Mouse (Mus musculus) stomach, embryonic 15.5 days (tissue): ENCODE data around the gene 5830411N06Rik. TPM values are rescaled to one million over a fixed set of nuclear protein-coding genes. Genes with fewer than 3 reads are reported as not detected.

ENCODE experiments used
- ATAC-seq: fragments of 200-750 bp; cut with Nextera tagmentation; 2 replicates; pipeline ENCODE4 v1.8.0; 2017; ENCODE audit warnings: low read depth, moderate number of reproducible peaks, moderate TSS enrichment; ENCODE audit not compliant: insufficient read depth, low FRiP score
- H3K27ac ChIP-seq: fragments of 300-500 bp; sonication (generic); 2 replicates; pipeline ENCODE4 v1.5.1; 2015; ENCODE audit warnings: mild to moderate bottlenecking, inconsistent platforms
- H3K27me3 ChIP-seq: fragments of 300-500 bp; sonication (generic); replicated peaks from 2 replicates; pipeline ENCODE4 v1.6.1; 2015; ENCODE audit warnings: inconsistent platforms
- H3K36me3 ChIP-seq: fragments of 300-500 bp; sonication (generic); 2 replicates; pipeline ENCODE4 v1.6.1; 2015; ENCODE audit warnings: inconsistent platforms
- H3K4me1 ChIP-seq: fragments of 300-500 bp; sonication (generic); 2 replicates; pipeline ENCODE4 v1.6.1; 2015; ENCODE audit warnings: inconsistent platforms
- H3K4me2 ChIP-seq: fragments of 300-500 bp; sonication (generic); 2 replicates; pipeline ENCODE4 v1.6.1; 2015; ENCODE audit warnings: mild to moderate bottlenecking, inconsistent platforms
- H3K4me3 ChIP-seq: fragments of 300-500 bp; sonication (generic); replicated peaks from 2 replicates; pipeline ENCODE4 v1.5.1; 2015; ENCODE audit warnings: inconsistent platforms
- H3K9ac ChIP-seq: fragments of 300-500 bp; sonication (generic); 2 replicates; pipeline ENCODE4 v1.6.1; 2015; ENCODE audit warnings: inconsistent platforms
- H3K9me3 ChIP-seq: fragments of 300-500 bp; sonication (generic); 2 replicates; pipeline ENCODE4 v1.6.1; 2016; ENCODE audit warnings: inconsistent platforms
- WGBS: fragments of 180-500 bp; shearing (Covaris S2); methylation state at CpG from one replicate; pipeline ENCODE4 v1.1.7; 2015; 5-methylcytosine and 5-hydroxymethylcytosine counted together
- polyA plus RNA-seq: library from polyadenylated mRNA; unstranded; fragments of >200 nt; fragmentation: Nextera tagmentation; extraction: Ambion mirVana; gene quantifications from 2 replicates; pipeline ENCODE4 v1.2.1, GENCODE M21; 2015

The 5830411N06Rik gene
- polyA plus RNA-seq = not detected in 2 replicates

DNA sequence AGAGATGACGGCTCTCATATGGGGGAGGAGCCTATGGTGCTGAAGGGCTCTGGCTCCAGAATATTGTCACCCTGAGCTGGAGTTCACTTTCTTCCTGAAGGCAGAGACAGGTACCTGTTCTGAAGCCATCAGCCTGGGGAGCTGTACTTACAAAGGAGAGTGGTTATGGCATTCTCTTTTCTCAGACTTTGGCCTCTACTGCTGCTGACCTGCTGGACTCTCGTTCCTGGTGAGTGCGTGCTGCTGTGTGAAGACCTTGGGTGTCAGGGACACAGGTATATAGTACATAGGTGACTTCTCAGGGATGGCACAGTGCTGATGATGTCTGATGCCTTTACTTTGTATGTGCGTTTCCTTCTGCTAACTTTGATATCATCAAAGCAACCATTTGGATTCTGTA lies at the start of gene 5830411N06Rik:
TSS of gene 5830411N06Rik (plus strand) at position 69 of the 400 bp plus-strand sequence.
- ATAC-seq = no peak
- Histone ChIP-seq H3K9me3 (no peaks in the 10 kb centered on the region), H3K4me3 (no peak within 1 kb of the TSS), H3K4me1 (no peaks in the 10 kb centered on the region), H3K27me3 (no peaks in the 10 kb centered on the region), H3K36me3 (no peaks in the 10 kb centered on the region), H3K9ac (no peak within 1 kb of the TSS), H3K4me2 (no peak within 1 kb of the TSS), H3K27ac (no peak within 1 kb of the TSS)
- WGBS = 78% methylated on average over 4 of the region's 4 CpGs

DNA sequence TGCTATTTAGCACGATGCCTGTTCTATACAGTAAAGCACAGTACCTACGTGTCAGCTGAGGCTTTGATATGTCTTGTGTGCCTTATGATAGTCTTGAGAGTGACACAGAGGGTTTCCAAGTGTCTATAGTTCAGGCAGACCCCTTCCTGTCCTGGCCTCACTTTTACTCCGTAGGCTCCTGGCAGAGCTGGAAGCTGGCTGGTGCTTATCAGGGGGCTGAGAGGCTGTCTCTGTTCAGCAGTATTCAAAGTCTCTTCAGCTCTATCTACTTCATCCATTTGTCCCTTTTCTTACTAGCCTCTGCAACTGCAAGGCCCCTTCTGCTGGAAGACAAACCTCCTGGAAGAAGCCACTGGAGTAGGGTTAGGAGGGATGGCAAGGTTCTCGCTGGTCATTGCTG lies 46.0 kb upstream of the 5830411N06Rik start:
- 85% methylated on average over 4 of the region's 4 CpGs for WGBS
- no peaks in the 10 kb centered on the region for H3K27me3 ChIP-seq
- no peak overlapping the region for H3K27ac ChIP-seq
- H3K9ac ChIP-seq = no peak overlapping the region
- H3K4me2 ChIP-seq = no peak overlapping the region
- no peak overlapping the region for H3K4me3 ChIP-seq
- H3K9me3 ChIP-seq = no peaks in the 10 kb centered on the region
- no peak for ATAC-seq
- H3K4me1 ChIP-seq = no peaks in the 10 kb centered on the region
- H3K36me3 ChIP-seq = no peaks in the 10 kb centered on the region

DNA sequence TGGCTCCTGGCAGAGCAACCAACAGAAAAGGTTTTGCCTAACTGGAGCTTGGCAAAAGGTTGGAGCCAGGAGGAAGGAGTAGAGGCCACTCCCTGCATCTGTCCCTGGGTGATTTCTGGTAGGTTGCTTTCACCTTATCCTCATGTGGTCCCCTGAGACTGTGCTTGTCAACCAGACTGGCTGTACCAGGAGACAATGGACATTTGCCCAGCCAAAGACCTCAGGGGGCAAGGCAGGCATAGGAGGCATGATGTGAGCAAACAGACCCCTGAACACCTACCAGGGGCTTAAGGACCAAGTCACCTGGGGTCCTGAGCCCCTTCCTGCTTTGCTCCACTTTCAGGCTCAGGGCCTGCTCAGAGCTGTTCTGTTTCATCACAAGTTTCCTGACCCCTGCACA lies 41.2 kb upstream of the 5830411N06Rik start, which contains the start of gene Olfr524:
TSS of gene Olfr524 (minus strand) at position 101 of the 400 bp plus-strand sequence.
- Histone ChIP-seq H3K4me2 (no peak within 1 kb of the TSS), H3K9me3 (no peaks in the 10 kb centered on the region), H3K9ac (no peak within 1 kb of the TSS), H3K27me3 (no peaks in the 10 kb centered on the region), H3K4me3 (no peak within 1 kb of the TSS), H3K4me1 (no peaks in the 10 kb centered on the region), H3K36me3 (no peaks in the 10 kb centered on the region), H3K27ac (no peak within 1 kb of the TSS)
- ATAC-seq = no peak

DNA sequence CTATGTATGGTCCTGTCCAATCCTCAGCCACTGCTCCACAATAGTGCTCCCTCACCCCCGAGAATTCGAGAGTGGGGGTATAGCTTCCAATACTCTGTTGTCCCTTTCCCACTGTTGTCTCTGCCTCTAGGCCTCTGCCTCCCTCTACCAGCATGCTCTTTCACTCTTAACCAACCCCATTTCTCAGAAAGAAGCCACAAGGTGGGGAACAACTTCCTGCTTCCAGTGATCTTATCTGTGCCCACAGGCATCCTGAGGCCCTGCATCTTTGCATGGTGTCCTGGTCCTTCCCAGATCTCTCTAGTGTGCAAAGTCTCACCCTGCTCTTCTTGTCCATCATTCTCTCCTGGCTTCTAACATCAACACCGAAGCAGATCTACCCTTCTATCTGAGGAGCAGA lies 40.2 kb upstream of the 5830411N06Rik start:
- WGBS = 78% methylated on average over 3 of the region's 3 CpGs
- no peaks in the 10 kb centered on the region for H3K4me1 ChIP-seq

DNA sequence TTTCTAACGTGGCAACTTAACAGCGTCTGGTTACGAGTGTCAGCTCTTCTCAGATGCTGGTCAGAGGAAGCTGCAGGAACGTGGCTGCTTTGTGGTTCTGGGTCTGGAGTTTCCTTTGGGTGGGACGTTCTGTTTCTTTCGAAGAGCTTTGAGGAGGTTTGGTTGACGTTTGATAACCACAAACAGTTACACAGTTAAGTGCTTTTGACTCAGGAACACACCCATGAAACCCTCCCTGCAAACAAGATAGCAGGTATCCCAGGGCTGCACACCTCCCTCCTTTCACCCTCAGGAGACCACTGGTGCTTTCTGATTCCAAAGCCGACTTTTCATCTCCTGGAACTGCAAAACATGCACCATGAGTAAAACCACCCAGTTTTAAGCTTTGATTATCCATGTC lies 38.9 kb upstream of the 5830411N06Rik start:
- H3K27me3 ChIP-seq = no peaks in the 10 kb centered on the region
- WGBS = 63% methylated on average over 8 of the region's 8 CpGs
- 0 out of 2 replicates have a peak, but pooled peaks have one; percentile 31 for ATAC-seq

More for the DNA sequence above, 40.2 kb upstream of the 5830411N06Rik start:
- H3K4me3 ChIP-seq = no peak overlapping the region
- no peaks in the 10 kb centered on the region for H3K27me3 ChIP-seq
- H3K9me3 ChIP-seq = no peaks in the 10 kb centered on the region
- H3K4me2 ChIP-seq = no peak overlapping the region
- no peak overlapping the region for H3K9ac ChIP-seq
- H3K27ac ChIP-seq = no peak overlapping the region
- no peak for ATAC-seq
- no peaks in the 10 kb centered on the region for H3K36me3 ChIP-seq

DNA sequence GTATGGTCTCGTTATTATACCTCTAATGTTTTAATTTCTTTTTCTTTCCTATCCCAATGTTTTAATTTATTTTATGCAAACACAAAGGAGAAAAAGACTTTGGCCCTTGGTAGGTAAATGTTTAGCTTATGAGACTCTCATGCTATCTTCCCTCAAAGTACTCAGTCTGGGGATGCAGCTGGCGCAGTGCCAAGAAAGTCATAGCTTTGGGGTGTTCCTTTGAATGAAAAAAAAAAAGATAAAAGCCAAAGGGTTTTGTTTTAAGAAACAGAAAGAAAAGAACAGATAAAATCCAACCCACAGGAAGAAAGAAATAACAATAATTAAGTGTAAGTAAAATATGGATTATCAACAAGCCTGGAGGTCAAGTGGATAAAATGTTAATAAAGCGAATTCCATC lies 38.4 kb upstream of the 5830411N06Rik start:
- ATAC-seq = no peak
- WGBS = 69% methylated on average over 3 of the region's 3 CpGs
- no peak overlapping the region for H3K27ac ChIP-seq
- no peaks in the 10 kb centered on the region for H3K4me1 ChIP-seq
- no peak overlapping the region for H3K4me2 ChIP-seq
- no peaks in the 10 kb centered on the region for H3K9me3 ChIP-seq
- H3K9ac ChIP-seq = no peak overlapping the region
- H3K27me3 ChIP-seq = no peaks in the 10 kb centered on the region
- H3K36me3 ChIP-seq = no peaks in the 10 kb centered on the region
- no peak overlapping the region for H3K4me3 ChIP-seq

More for the DNA sequence above, 38.9 kb upstream of the 5830411N06Rik start:
- no peak overlapping the region for H3K9ac ChIP-seq
- H3K4me3 ChIP-seq = no peak overlapping the region
- H3K36me3 ChIP-seq = no peaks in the 10 kb centered on the region
- no peak overlapping the region for H3K27ac ChIP-seq
- H3K9me3 ChIP-seq = no peaks in the 10 kb centered on the region
- H3K4me2 ChIP-seq = no peak overlapping the region
- no peaks in the 10 kb centered on the region for H3K4me1 ChIP-seq

DNA sequence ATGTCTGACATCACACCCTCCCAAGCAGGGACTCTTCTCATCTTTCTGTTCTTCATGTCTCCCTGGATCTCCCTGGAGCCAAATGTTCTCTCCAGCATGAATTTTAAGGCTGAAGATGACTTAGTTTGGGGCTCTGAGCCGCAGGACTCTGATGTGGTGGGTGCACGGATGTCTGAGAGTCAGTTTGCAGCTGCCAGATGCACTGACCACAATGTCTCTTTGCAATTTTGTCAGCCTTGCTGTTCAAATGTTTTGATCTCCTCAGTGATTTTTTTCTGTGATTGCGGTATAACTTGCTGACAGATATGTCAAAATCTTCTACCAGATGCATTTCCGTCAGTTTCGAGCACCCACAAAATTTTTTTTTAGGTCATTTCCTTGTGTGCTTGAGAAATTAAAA lies 33.2 kb upstream of the 5830411N06Rik start:
- no peaks in the 10 kb centered on the region for H3K4me1 ChIP-seq
- ATAC-seq = no peak

DNA sequence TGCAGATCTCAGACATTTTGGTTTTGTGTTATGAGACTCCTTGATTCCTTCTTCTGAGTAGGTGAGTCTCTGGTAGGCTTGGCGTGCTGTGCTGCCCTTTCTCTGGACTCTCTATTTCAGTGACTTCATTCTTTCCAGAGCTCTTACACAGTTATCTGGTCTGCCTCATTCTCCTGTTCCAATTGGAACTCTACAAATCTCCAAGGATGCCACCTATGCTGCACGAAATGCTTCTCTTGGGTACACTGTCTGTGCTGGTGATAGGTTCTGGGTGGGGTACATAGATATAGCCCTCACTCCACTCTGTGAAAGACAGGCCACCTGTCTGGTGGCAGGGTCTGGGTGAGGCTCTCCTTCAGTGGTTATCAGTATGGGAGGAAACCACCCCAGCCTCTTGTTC lies 29.1 kb upstream of the 5830411N06Rik start, which contains the start of gene Cd163l1:
TSS of gene Cd163l1 (plus strand) at position 301 of the 400 bp plus-strand sequence.
- no peak for ATAC-seq
- no peaks in the 10 kb centered on the region for H3K36me3 ChIP-seq
- no peaks in the 10 kb centered on the region for H3K4me1 ChIP-seq
- no peaks in the 10 kb centered on the region for H3K9me3 ChIP-seq
- H3K27me3 ChIP-seq = no peaks in the 10 kb centered on the region
- H3K9ac ChIP-seq = no peak within 1 kb of the TSS
- 88% methylated on average over 2 of the region's 2 CpGs for WGBS
- no peak within 1 kb of the TSS for H3K27ac ChIP-seq
- H3K4me3 ChIP-seq = no peak within 1 kb of the TSS
- H3K4me2 ChIP-seq = no peak within 1 kb of the TSS

More for the DNA sequence above, 33.2 kb upstream of the 5830411N06Rik start:
- H3K9ac ChIP-seq = no peak overlapping the region
- H3K36me3 ChIP-seq = no peaks in the 10 kb centered on the region
- H3K4me3 ChIP-seq = no peak overlapping the region
- 77% methylated on average over 5 of the region's 5 CpGs for WGBS
- H3K9me3 ChIP-seq = no peaks in the 10 kb centered on the region
- no peak overlapping the region for H3K4me2 ChIP-seq
- no peaks in the 10 kb centered on the region for H3K27me3 ChIP-seq
- no peak overlapping the region for H3K27ac ChIP-seq

DNA sequence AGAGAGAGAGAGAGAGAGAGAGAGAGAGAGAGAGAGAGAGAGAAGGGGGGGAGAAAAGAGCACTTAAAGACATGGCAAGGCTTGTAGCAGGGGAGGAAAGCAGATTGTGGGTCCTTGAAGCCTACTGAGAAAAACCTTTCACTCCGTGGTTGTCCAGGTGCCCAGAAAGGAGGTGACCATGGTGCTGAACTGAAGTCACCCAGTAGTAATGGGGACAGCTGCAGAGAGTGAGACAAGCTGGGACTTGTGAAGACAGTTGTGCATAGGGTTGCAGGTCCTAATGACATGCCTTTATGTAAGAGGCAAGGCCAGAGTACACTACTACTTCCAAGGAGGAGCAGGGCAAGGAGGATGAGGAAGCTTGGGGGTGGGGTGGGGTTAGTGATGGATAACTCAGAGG lies 27.8 kb upstream of the 5830411N06Rik start:
- no peaks in the 10 kb centered on the region for H3K4me1 ChIP-seq
- 16% methylated on average over 1 of the region's 1 CpGs for WGBS
- H3K4me3 ChIP-seq = no peak overlapping the region
- H3K27ac ChIP-seq = no peak overlapping the region
- no peaks in the 10 kb centered on the region for H3K36me3 ChIP-seq
- H3K27me3 ChIP-seq = no peaks in the 10 kb centered on the region
- ATAC-seq = no peak
- no peak overlapping the region for H3K4me2 ChIP-seq
- H3K9ac ChIP-seq = no peak overlapping the region
- H3K9me3 ChIP-seq = no peaks in the 10 kb centered on the region

DNA sequence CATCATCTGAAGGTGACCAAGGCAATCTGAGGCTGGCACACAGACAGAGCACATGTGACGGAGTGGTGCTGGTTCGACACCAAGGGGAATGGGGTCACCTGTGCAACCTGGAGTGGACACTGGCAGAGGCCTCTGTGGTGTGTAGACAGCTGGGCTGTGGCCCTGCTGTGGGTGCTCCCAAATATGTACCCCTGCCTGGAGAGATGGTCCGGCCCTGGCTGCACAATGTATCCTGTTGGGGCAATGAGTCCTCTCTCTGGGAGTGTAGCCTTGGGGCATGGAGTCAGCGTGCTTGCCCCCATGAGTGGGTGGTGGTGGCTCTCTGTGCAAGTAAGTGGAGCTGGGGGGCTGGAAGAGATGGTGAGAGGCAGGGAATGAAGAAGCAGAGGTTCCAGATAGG lies 26.7 kb upstream of the 5830411N06Rik start:
- Histone ChIP-seq H3K4me1 (no peaks in the 10 kb centered on the region), H3K36me3 (no peaks in the 10 kb centered on the region), H3K27ac (no peak overlapping the region), H3K4me3 (no peak overlapping the region), H3K9ac (no peak overlapping the region), H3K9me3 (no peaks in the 10 kb centered on the region), H3K4me2 (no peak overlapping the region), H3K27me3 (no peaks in the 10 kb centered on the region)
- no peak for ATAC-seq
- WGBS = 74% methylated on average over 4 of the region's 4 CpGs

DNA sequence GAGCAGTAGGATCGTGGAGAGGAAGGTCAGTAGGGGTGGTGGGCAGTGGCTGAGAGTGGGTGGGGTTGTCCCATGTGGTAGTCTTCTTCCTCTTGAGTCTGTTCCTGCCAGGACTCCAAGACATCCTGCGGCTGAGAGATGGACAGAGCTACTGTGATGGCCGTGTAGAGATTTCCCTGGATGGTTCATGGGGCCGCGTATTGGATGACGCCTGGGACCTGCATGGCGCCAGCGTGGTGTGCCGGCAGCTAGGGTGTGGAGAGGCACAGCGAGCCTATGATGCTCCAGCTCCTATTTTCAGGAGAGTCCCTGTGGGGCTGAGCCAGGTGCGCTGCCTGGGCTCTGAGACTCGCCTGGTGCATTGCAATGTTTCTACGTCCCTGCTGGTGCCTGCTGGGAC lies 22.9 kb upstream of the 5830411N06Rik start:
- no peaks in the 10 kb centered on the region for H3K4me1 ChIP-seq
- ATAC-seq = no peak
- H3K4me3 ChIP-seq = no peak overlapping the region
- WGBS = 76% methylated on average over 13 of the region's 13 CpGs
- H3K4me2 ChIP-seq = no peak overlapping the region
- no peaks in the 10 kb centered on the region for H3K9me3 ChIP-seq
- no peaks in the 10 kb centered on the region for H3K36me3 ChIP-seq
- H3K27ac ChIP-seq = no peak overlapping the region
- H3K9ac ChIP-seq = no peak overlapping the region
- H3K27me3 ChIP-seq = no peaks in the 10 kb centered on the region

DNA sequence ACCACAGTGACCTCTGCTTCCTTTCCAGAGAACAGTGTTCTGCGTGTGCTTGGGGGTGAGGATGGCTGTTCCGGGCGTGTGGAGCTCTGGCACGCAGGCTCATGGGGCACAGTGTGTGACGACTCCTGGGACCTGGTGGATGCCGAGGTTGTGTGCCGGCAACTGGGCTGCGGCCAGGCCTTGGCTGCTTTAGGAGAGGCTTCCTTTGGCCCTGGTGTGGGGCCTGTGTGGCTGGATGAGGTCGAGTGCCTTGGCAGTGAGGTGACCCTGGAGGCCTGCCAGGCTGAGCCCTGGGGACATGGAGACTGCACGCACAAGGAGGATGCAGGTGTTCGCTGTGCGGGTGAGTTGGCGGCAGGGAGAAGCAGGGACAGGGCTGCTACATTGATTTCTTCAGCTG lies 18.6 kb upstream of the 5830411N06Rik start:
- ATAC-seq = no peak
- Histone ChIP-seq H3K4me3 (no peak overlapping the region), H3K9me3 (no peaks in the 10 kb centered on the region), H3K4me1 (no peaks in the 10 kb centered on the region), H3K9ac (no peak overlapping the region), H3K27ac (no peak overlapping the region), H3K36me3 (no peaks in the 10 kb centered on the region), H3K27me3 (no peaks in the 10 kb centered on the region), H3K4me2 (no peak overlapping the region)
- WGBS = 79% methylated on average over 13 of the region's 13 CpGs

DNA sequence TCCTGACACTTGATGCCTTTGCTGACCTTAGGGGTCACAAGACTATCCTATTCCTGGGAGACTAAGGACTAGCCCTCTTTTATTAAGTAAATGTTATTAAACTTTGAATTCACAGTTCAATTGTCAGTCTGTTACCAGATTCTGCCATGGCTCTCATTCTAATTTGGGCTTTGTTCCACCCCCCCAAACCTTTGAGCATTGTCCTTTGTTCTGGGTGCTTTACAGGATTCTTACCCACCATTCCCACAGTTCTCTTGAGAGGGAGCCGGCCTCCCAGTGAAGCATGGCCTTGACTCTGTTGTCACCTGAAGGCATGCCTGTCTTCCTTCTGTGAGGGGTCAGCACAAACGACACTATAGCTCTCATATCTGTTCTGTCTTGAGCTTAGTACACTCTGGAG lies 16.1 kb upstream of the 5830411N06Rik start:
- ATAC-seq = no peak
- Histone ChIP-seq H3K4me1 (no peaks in the 10 kb centered on the region), H3K4me2 (no peak overlapping the region), H3K36me3 (no peaks in the 10 kb centered on the region), H3K4me3 (no peak overlapping the region), H3K27me3 (no peaks in the 10 kb centered on the region), H3K9me3 (no peaks in the 10 kb centered on the region), H3K27ac (no peak overlapping the region), H3K9ac (no peak overlapping the region)
- 67% methylated on average over 2 of the region's 2 CpGs for WGBS
